Mouse (Mus musculus) inflammation-experienced regulatory T-cells, adult 16 weeks (primary cell): ENCODE data around the gene Olfr1489. TPM values are rescaled to one million over a fixed set of nuclear protein-coding genes. Genes with fewer than 3 reads are reported as not detected.

Source experiments
- polyA plus RNA-seq: library from polyadenylated mRNA; unstranded; fragments of 100-300 nt; shearing (Covaris generic); gene quantifications from one replicate; pipeline ENCODE4 v1.2.1, GENCODE M21; 2017

Gene Olfr1489
- polyA plus RNA-seq: not detected

GRCm38 (mm10) chr19:13631321-13631720, at the start of gene Olfr1489:
TSS of gene Olfr1489 (plus strand) at chr19:13631621.

GRCm38 (mm10) chr19:13583211-13583610, 48.2 kb upstream of the Olfr1489 start, which contains the start of gene Olfr1484:
TSS of gene Olfr1484 (plus strand) at chr19:13583511.

GRCm38 (mm10) chr19:13617075-13617474, 14.3 kb upstream of the Olfr1489 start, which contains the start of gene Olfr1487:
TSS of gene Olfr1487 (plus strand) at chr19:13617375.

GRCm38 (mm10) chr19:13650791-13651190, 19.4 kb downstream of the Olfr1489 start, which contains the start of gene Olfr1490:
TSS of gene Olfr1490 (plus strand) at chr19:13651091.

Other genes with a start within 250 kb of the Olfr1489 start
- not detected for gene Olfr1469, start 223.8 kb upstream of the Olfr1489 start, polyA plus RNA-seq
- gene Olfr1471, start 188.2 kb upstream of the Olfr1489 start, polyA plus RNA-seq: not detected
- not detected for gene Olfr1472, start 175.5 kb upstream of the Olfr1489 start, polyA plus RNA-seq
- gene Olfr1474, start 162.1 kb upstream of the Olfr1489 start, polyA plus RNA-seq: not detected
- not detected for gene Olfr1475, start 151.4 kb upstream of the Olfr1489 start, polyA plus RNA-seq
- not detected for gene Olfr1477, start 131.1 kb upstream of the Olfr1489 start, polyA plus RNA-seq
- not detected for gene Olfr1480, start 103.7 kb upstream of the Olfr1489 start, polyA plus RNA-seq
- not detected for gene Olfr1484, start 48.1 kb upstream of the Olfr1489 start, polyA plus RNA-seq
- gene Olfr1487, start 14.2 kb upstream of the Olfr1489 start, polyA plus RNA-seq: not detected
- gene Olfr1490, start 19.5 kb downstream of the Olfr1489 start, polyA plus RNA-seq: not detected
- gene Olfr1491, start 65.6 kb downstream of the Olfr1489 start, polyA plus RNA-seq: not detected
- gene Olfr1493-ps1, start 91.7 kb downstream of the Olfr1489 start, polyA plus RNA-seq: not detected
- not detected for gene Olfr1494, start 108.1 kb downstream of the Olfr1489 start, polyA plus RNA-seq
- not detected for gene Olfr1495, start 133.0 kb downstream of the Olfr1489 start, polyA plus RNA-seq
- gene Olfr1496, start 146.3 kb downstream of the Olfr1489 start, polyA plus RNA-seq: not detected
- gene Olfr1497, start 166.6 kb downstream of the Olfr1489 start, polyA plus RNA-seq: not detected
- gene Olfr1499, start 187.8 kb downstream of the Olfr1489 start, polyA plus RNA-seq: not detected
- not detected for gene Olfr1500, start 198.9 kb downstream of the Olfr1489 start, polyA plus RNA-seq
- gene Olfr1501, start 219.1 kb downstream of the Olfr1489 start, polyA plus RNA-seq: not detected
- gene Olfr1502, start 230.2 kb downstream of the Olfr1489 start, polyA plus RNA-seq: not detected